Mouse (Mus musculus) megakaryocyte-erythroid progenitor cell, adult 5-6 weeks (primary cell): ENCODE measurements around the gene Fut1. TPM values are rescaled to one million over a fixed set of nuclear protein-coding genes. Genes with fewer than 3 reads are reported as not detected.
"Not testable (repeated sequence)": the region's sequence is repeated elsewhere in the genome, so short reads cannot be mapped to it uniquely, and the experiment has no call there.

Source experiments
- ATAC-seq: replicated peaks from 2 replicates; pipeline ENCODE4 v1.8.0; 2016; ENCODE audit warnings: mild to moderate bottlenecking, inconsistent platforms; ENCODE audit not compliant: severe bottlenecking, poor library complexity, low FRiP score, low TSS enrichment
- total RNA-seq, 2 experiments: library from RNA; stranded (forward) in 1 of 2; stranded (reverse) in 1 of 2; fragments of 200-1000, 215-1000 nt in 1 of 2; fragments of >200 nt in 1 of 2; fragmentation: Nextera tagmentation in 1 of 2; gene quantifications; 2 replicates each; pipeline ENCODE4 v1.2.3; 2014 to 2017

Fut1 gene
- total RNA-seq, 2 experiments from 2014 or later = not detected

GRCm38 (mm10) chr7:45635711-45636688 lies 18.9 kb downstream of the Fut1 start:
- ATAC-seq = no peak

GRCm38 (mm10) chr7:45637710-45638109 lies 20.6 kb downstream of the Fut1 start:
- ATAC-seq = no peak

GRCm38 (mm10) chr7:45638623-45639401 lies 21.7 kb downstream of the Fut1 start:
- ATAC-seq = no peak

DNA sequence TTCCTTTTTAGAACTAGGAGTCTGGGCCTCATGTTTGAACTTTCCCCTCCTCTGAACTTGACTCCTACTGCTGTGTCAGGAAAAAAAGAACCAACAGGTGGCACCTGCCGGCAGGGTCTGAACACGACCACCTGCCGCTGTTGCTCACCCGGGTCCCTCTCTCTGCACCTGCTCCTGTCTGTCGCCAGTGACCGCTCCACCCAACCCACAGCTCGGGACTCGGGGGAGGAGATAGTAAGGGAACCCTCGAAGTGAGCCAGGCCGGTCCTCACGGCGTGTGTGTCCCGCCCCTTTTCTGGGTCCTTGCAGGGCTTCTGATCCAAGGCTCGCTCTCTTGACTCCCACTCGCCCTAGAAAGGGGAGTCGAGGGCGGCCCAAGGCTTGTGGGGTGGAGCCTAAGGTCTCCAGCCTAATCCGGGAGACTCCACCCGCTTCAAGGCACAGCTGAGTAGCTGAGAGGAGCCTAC lies 22.5 kb downstream of the Fut1 start, which contains the start of gene Mamstr:
Gene Mamstr, plus strand, starts transcription at position 417 of the 467 bp plus-strand sequence.
- no peak for ATAC-seq

DNA sequence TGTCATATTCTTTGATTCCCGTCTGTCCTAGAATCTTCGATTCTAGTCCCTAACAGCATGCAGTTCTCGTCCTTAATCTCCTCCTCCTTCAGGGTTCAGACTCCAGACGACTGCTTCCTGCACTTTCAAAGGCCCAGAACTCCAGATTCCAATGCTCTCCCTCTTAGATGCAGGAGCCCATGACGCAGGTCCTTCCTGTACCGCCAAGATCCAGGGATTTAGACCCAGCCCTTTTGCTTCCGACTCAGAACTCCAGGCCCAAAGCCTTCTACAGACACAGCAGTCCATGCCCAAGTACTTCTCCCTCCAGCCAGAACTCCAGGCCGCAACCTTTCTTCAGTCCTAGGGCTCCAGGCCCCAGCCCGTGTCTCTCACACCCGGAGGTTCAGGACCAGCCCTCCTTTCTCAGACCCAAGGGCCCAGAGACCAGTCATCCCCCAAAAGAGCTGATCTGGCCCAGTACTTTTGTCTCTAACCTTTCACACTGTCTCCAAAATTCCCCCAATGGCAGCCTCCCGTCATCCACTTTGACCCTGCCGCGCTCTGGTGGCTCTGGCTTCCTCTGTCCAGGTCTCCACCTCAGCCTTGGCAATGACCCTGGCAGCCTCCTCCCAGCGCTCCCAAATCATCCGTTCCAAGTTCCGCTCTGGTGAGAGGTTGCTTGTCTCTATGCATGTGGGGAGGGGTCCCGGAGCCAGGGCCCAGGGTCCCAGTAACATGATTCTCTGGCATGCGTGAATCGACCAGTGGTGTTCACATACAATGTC lies 23.3 kb downstream of the Fut1 start:
- no peak for ATAC-seq

- no peak for ATAC-seq
Measured at GRCm38 (mm10) chr7:45641391-45642040, 24.4 kb downstream of the Fut1 start.

DNA sequence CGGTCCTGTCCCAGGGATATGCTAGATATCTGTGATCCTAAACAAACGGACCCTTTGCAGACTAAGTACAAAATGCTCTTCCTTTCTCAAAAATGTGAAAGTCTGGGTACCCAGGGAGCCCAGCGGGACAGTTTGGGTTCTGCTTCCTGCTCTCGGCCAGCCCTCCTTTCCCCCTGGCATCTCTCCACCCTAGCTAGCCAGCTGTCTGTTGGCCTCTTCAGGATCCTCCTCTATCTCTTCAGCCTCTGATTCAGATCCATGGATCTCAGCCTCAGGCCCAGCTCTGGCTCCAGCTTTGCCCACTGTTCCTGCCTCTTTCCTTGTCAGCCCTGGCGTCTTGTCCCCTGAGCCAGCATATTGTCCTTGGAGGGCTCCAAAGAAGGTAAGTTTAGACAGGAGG lies 25.0 kb downstream of the Fut1 start:
- ATAC-seq = no peak

DNA sequence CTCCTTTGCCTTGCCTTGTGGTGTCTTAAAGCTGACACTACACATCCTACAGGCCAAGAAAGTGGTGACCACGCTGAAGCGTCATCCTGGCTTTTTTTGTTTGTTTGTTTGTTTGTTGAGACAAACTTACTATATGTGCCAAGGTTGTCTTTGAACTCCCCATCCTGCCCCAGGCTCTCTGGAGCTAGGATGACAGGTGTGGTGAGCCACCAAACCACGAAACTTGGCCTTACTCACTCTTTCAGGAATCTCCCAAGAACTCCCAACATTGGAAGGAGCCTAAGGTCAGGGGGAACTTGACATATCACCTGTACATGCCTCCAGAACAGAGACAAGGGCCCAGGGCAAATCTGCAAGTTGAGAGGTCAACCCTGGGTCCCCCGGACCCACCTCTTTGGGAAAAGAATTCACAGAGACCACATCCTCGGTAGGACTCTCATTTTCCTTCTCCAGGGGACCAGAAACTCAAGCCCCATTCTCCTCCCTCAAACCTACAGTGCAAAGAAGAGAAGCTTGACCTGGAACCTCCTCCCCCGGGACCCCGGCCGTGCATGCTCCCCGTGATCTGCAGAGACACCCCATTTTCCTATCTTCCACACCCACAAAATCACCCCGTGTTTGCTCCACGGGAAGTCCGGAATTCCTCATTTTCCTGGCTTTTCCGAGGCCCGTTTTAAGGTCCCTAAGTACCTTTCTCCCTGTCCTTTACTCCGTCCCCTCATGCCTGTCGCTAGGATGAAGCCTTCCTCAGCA lies 25.6 kb downstream of the Fut1 start:
- ATAC-seq = no peak

- peak; percentile 84 for ATAC-seq
Measured at GRCm38 (mm10) chr7:45643441-45644178, 26.5 kb downstream of the Fut1 start.

DNA sequence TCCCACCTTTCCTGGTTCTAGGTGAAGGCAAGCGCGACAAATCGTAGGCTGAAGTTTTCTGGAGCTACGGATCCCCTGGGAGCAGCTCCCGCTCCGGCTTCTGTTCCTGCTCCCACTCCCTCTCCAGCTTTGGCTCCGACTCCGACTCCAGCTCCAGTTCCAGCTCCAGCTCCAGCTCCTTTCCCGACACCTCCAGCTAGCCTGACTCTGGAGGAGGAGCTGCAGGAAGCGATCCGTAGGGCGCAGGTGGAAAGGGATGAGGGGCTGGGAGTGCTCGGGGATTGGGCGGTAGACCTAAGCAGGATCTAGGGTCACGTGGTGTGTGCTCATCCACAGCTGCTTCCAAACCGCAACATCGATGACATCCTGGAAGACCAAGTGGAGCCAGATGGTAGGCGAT lies 27.1 kb downstream of the Fut1 start:
- ATAC-seq = no peak

- ATAC-seq = no peak
Measured at GRCm38 (mm10) chr7:45644872-45645590, 27.9 kb downstream of the Fut1 start.

DNA sequence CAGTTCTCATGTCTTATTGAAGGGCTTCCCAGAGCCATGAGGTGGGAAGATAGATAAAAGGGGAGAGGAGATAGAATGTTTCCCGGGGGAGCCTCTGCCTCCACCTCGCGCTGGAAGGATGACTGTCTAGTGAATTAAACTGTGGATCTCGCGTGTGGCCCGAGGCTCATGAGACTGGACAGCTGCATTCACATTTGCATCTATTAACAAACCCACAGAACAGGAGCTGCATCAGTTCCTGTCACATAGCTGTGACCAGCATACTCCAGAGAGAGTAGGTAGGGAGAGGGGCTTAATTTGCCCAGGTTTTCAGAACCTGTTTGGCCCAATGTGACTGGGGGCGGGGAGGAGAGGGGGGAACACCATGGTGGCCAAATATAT lies 28.5 kb downstream of the Fut1 start:
- no peak for ATAC-seq

DNA sequence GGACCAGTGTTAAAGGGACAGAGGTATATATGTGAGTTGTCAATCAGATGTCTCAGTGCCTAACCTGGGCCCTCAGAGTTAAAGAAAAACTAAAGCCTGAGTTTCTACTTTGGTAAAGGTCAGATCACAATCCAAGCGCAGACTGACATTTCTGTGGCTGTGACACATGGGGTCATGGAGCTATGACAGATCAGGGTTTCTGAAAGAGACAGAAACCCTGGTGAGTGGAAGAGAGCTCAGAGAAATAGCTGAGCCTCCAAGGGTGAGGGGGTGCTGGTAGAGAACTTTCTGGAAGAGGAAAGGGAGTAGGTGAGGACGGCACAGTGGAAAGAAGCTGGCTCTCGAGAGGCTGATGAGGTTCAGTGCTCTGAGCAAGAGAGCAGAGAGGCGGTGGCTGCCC lies 29.6 kb downstream of the Fut1 start:
- no peak for ATAC-seq

DNA sequence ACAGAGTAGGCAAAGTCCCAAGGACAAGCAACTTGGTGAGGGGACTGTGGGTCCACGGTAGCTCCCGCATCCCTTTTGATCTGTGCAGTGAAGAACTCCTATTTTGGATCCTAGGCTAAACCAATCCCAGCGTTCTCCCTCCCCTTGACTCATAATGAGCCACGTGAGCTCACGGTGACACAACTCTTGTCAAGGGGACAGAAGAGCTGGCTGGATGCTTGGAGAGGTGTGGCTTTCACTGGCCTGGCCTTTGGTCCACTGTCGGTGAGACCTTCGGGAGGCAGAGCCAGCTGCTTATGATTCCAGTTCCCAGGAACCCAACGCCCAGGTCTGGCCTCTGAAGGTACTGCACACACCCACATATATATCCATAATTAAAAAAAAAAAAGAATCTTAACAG lies 32.3 kb downstream of the Fut1 start:
- ATAC-seq = no peak

DNA sequence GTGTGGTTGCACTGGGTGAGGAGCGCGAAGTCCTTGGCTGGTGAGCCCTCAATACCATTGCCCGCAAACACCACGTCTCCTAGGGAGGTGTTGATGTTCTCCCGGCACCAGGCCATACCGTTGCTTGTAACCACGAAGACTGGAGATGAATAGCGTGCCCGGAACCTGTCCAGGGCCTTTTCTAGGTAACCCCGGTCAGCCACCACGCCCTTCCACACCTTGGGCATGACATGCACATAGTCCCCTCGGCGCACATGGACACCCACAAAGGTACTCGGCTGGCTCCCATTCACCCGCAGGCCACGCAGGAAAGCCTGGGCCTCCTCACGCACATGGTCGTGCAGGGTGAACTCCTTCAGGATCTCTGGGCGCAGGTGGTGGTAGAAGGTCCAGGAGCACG lies 33.4 kb downstream of the Fut1 start:
- not testable (repeated sequence) for ATAC-seq

DNA sequence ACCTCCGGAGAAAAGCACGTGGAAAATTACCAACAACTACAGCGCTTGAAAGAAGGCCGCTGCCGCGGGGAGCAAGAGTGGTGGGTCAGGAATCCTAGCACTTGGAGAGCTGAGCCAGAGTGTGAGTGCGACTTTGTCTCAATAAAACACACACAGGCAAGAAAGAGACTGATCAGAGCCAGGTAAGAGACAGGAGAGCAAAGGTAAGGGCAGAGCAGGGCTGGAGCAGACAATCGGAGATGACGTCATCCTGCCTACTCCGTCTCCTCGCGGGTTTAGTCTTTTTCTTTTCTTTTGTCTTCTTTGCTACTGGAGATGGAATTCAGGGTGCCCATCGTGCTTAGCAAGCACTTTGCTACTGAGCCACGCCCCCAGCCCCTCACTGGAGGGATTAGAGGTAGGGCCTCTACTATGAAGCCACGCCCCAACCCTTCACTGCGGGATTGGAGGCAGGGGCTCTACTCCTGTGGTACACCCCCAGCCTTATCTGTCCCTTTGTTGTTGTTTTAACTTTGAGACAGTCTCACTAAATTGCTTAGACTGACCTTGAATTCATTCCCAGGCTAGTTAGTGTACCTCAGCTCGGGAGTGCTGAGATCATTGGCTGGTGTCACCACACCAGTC lies 37.4 kb downstream of the Fut1 start:
- ATAC-seq = no peak
